Mouse (Mus musculus) inflammation-experienced regulatory T-cells (primary cell): ENCODE measurements around the gene Lmf1. TPM values are rescaled to one million over a fixed set of nuclear protein-coding genes. Genes with fewer than 3 reads are reported as not detected.

Experiments
- polyA plus RNA-seq, 2 experiments: library from polyadenylated mRNA; unstranded; fragments of 100-300 nt; shearing (Covaris generic); gene quantifications; one replicate each; pipeline ENCODE4 v1.2.1; 2017

Lmf1 gene
- polyA plus RNA-seq = 10 to 100 TPM; 23.7 to 34.3 TPM

GRCm38 (mm10) chr17:25578920-25579319 is at the start of gene Lmf1:
Lmf1 (plus strand) TSS chr17:25579085.

GRCm38 (mm10) chr17:25570648-25571452 is 8.0 kb upstream of the Lmf1 start, which contains the start of gene Sox8:
Sox8 (minus strand) TSS chr17:25570686.

Other genes with a start within 250 kb of the Lmf1 start
- 1 to 10 TPM in 1 of 2 experiments, under 1 TPM in 1; 0.33 to 5.1 TPM for gene Tpsab1, start 233.5 kb upstream of the Lmf1 start, polyA plus RNA-seq
- gene Tpsb2, start 212.8 kb upstream of the Lmf1 start, polyA plus RNA-seq = not detected
- gene Tpsg1, start 209.8 kb upstream of the Lmf1 start, polyA plus RNA-seq = not detected
- gene Cacna1h, start 145.3 kb upstream of the Lmf1 start, polyA plus RNA-seq = under 1 TPM in 1 of 2 experiments, not detected in 1; 0.12 TPM
- gene Tekt4, start 124.5 kb upstream of the Lmf1 start, polyA plus RNA-seq = not detected
- not detected for gene Sstr5, start 81.8 kb upstream of the Lmf1 start, polyA plus RNA-seq
- gene Sox8, start 8.4 kb upstream of the Lmf1 start, polyA plus RNA-seq = 1 to 10 TPM in 1 of 2 experiments, not detected in 1; 1.3 TPM
- gene Gng13, start 138.1 kb downstream of the Lmf1 start, polyA plus RNA-seq = not detected
- gene Chtf18, start 148.3 kb downstream of the Lmf1 start, polyA plus RNA-seq = 10 to 100 TPM in 1 of 2 experiments, 1 to 10 TPM in 1; 3.8 to 12.3 TPM
- gene Rpusd1, start 148.6 kb downstream of the Lmf1 start, polyA plus RNA-seq = 10 to 100 TPM; 13.9 to 16.7 TPM
- under 1 TPM in 1 of 2 experiments, not detected in 1; 0.73 TPM for gene Mslnl, start 157.0 kb downstream of the Lmf1 start, polyA plus RNA-seq
- under 1 TPM in 1 of 2 experiments, not detected in 1; 0.98 TPM for gene Msln, start 175.3 kb downstream of the Lmf1 start, polyA plus RNA-seq
- gene Narfl, start 194.7 kb downstream of the Lmf1 start, polyA plus RNA-seq = 10 to 100 TPM; 27.7 to 32.5 TPM
- gene Haghl, start 206.6 kb downstream of the Lmf1 start, polyA plus RNA-seq = 10 to 100 TPM; 34.3 to 47.7 TPM
- 1 to 10 TPM in 1 of 2 experiments, under 1 TPM in 1; 0.89 to 1.4 TPM for gene Ccdc78, start 207.5 kb downstream of the Lmf1 start, polyA plus RNA-seq
- gene Fam173a, start 213.8 kb downstream of the Lmf1 start, polyA plus RNA-seq = 100 to 1,000 TPM; 231 to 239 TPM
- gene AC134908.4, start 216.6 kb downstream of the Lmf1 start, polyA plus RNA-seq = 1 to 10 TPM in 1 of 2 experiments, not detected in 1; 1.1 TPM
- 10 to 100 TPM; 34.1 to 40.4 TPM for gene Metrn, start 218.1 kb downstream of the Lmf1 start, polyA plus RNA-seq
- gene Fbxl16, start 230.0 kb downstream of the Lmf1 start, polyA plus RNA-seq = under 1 TPM; 0.16 to 0.60 TPM
- 10 to 100 TPM; 31.4 to 36.3 TPM for gene Wdr24, start 244.5 kb downstream of the Lmf1 start, polyA plus RNA-seq
- 10 to 100 TPM; 32.9 to 33.5 TPM for gene Jmjd8, start 249.8 kb downstream of the Lmf1 start, polyA plus RNA-seq